8 mouse cellular contexts compared by ENCODE assay signal in the genomic region with DNA sequence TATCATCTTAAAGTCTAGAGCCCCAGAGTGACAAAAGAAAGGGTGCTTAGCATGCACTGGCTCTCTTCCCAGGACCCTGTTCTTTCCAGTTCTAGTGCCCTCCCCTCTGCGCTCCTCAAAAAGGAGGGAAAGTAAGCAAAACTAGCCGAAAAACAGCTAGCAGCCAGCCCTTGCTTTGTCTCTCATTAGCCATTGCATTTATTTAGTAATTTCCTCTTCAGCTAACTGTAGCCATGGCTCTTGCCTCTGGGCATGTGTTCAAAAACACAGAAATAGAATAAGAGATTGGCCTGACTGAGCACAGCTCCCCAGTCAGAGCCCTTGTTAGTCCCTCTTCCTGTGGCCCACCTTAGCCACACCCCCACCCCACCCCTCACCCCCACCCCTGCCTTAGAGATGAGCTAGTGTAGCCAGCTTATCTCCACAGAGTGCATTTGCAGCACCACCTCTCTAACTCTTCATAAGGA.
A peak's percentile ranks its signal among the peaks of the same experiment; 100 is the strongest.
DNase-seq lines count a peak whose midpoint lies in the region; ATAC-seq lines count a peak whose summit lies in the region.

No protein-coding gene starts in this region.

- peak; percentile 18; the same call in 1 of the 2 replicates for ATAC-seq in frontal cortex, adult (ENCODE audit: low TSS enrichment)
- peak; percentile 45; the same call in 1 of the 2 replicates for ATAC-seq in embryonic facial prominence, embryonic 14.5 days (ENCODE audit: low read depth)

- H3K4me2 ChIP-seq in embryonic facial prominence, embryonic 14.5 days (ENCODE audit: low read depth, low read length), result no peak overlapping the region

- DNase-seq in frontal cortex, adult 2 months (ENCODE audit: extremely low spot score in 1 of 2, low spot score in 1 of 2), result no peak
- peak; percentile 41 for DNase-seq in embryonic facial prominence, embryonic 14.5 days (ENCODE audit: low spot score)
- DNase-seq in hindbrain, embryonic 10.5 days (ENCODE audit: low spot score), result no peak
- peak; percentile 14 for DNase-seq in lung, postnatal 14 days
- DNase-seq in urinary bladder, postnatal 36 days (ENCODE audit: low spot score in 2 of 2), result no peak
- no peak for DNase-seq in T-cell, adult 2 months (ENCODE audit: low spot score)
- DNase-seq in thymus, postnatal 14 days, result no peak

- H3K9me3 ChIP-seq in embryonic facial prominence, embryonic 14.5 days (ENCODE audit: control insufficient read depth, low read length), result no peaks in the 10 kb centered on the region
- no peaks in the 10 kb centered on the region for H3K9me3 ChIP-seq in hindbrain, embryonic 10.5 days

- H3K4me3 ChIP-seq in embryonic facial prominence, embryonic 14.5 days (ENCODE audit: low read depth, low read length), result no peak overlapping the region
- H3K4me3 ChIP-seq in hindbrain, embryonic 10.5 days, result no peak overlapping the region

- H3K4me1 ChIP-seq in embryonic facial prominence, embryonic 14.5 days (ENCODE audit: control insufficient read depth, insufficient read depth, low read length), result peaks cover 14% of the 10 kb centered on the region
- H3K4me1 ChIP-seq in hindbrain, embryonic 10.5 days (replicated peaks), result peaks cover 18% of the 10 kb centered on the region

- H3K27ac ChIP-seq in embryonic facial prominence, embryonic 14.5 days (replicated peaks; ENCODE audit: low read depth, low read length), result no peak overlapping the region; the same call in 1 of the 2 replicates
- 0 out of 2 replicates have a peak overlapping the region, but pooled peaks have one; percentile 40 for H3K27ac ChIP-seq in hindbrain, embryonic 10.5 days

- H3K27me3 ChIP-seq in embryonic facial prominence, embryonic 14.5 days (replicated peaks; ENCODE audit: control insufficient read depth, insufficient read depth, low read length), result no peaks in the 10 kb centered on the region
- H3K27me3 ChIP-seq in hindbrain, embryonic 10.5 days (ENCODE audit: insufficient read depth, poor library complexity, severe bottlenecking), result no peaks in the 10 kb centered on the region

- 53% methylated on average over 2 of the region's 2 CpGs for WGBS in embryonic facial prominence, embryonic 14.5 days
- 56% methylated on average over 2 of the region's 2 CpGs for WGBS in hindbrain, embryonic 10.5 days

- peaks cover 16% of the 10 kb centered on the region for H3K36me3 ChIP-seq in embryonic facial prominence, embryonic 14.5 days (ENCODE audit: control insufficient read depth, insufficient read depth, low read length)
- peaks cover 22% of the 10 kb centered on the region; the same call in 1 of the 2 replicates for H3K36me3 ChIP-seq in hindbrain, embryonic 10.5 days

- no peak overlapping the region for H3K9ac ChIP-seq in embryonic facial prominence, embryonic 14.5 days (ENCODE audit: low read depth, low read length)

Comparison
In these comparisons a context has a peak if more than half of its experiments do, and no peak if none do; other contexts are left out.
1. DNase-seq: peak in embryonic facial prominence, embryonic 14.5 days (single experiment) and lung, postnatal 14 days (single experiment); none in frontal cortex, adult 2 months (0 of 2), hindbrain, embryonic 10.5 days (single experiment), urinary bladder, postnatal 36 days (0 of 2), T-cell, adult 2 months (single experiment) and thymus, postnatal 14 days (single experiment).